Mouse (Mus musculus): Measurements from ENCODE around the gene Sec22b. TPM values are rescaled to one million over a fixed set of nuclear protein-coding genes. Genes with fewer than 3 reads are reported as not detected.

Sec22b gene
- polyA plus RNA-seq, 1 experiment from 2014 or later, result 187 TPM

GRCm38 (mm10) chr3:97888168-97888901 is 12.7 kb upstream of the Sec22b start, which contains the start of gene Pde4dip:
TSS of gene Pde4dip (minus strand) at chr3:97888707.
- DNase-seq (ENCODE audit: low spot score), result peak; percentile 44
- H3K9ac ChIP-seq (ENCODE audit: low read depth, low read length), result peak within 1 kb of the TSS; percentile 63
- H3K36me3 ChIP-seq (ENCODE audit: control insufficient read depth, insufficient read depth, low read length), result no peaks in the 10 kb centered on the region
- 1% methylated on average over 33 of the region's 44 CpGs for WGBS
- peak within 1 kb of the TSS; percentile 48 for H3K4me3 ChIP-seq (ENCODE audit: low read depth, low read length)
- 0 out of 2 replicates have a peak, but pooled peaks cover 5% of the 10 kb centered on the region for H3K4me1 ChIP-seq (ENCODE audit: control insufficient read depth, insufficient read depth, low read length)
- peaks cover 33% of the 10 kb centered on the region for H3K27me3 ChIP-seq (replicated peaks; ENCODE audit: control insufficient read depth, insufficient read depth, low read length)
- no peak within 1 kb of the TSS for H3K27ac ChIP-seq (replicated peaks; ENCODE audit: low read depth, low read length)
- peak within 1 kb of the TSS; percentile 88 for H3K4me2 ChIP-seq (ENCODE audit: low read depth, low read length)
- no peaks in the 10 kb centered on the region for H3K9me3 ChIP-seq (ENCODE audit: control insufficient read depth, low read length)
- 0 out of 2 replicates have a peak, but pooled peaks have one; percentile 44 for ATAC-seq (ENCODE audit: low read depth)

GRCm38 (mm10) chr3:97890205-97890604 is 10.8 kb upstream of the Sec22b start:
- Histone ChIP-seq H3K4me3 (ENCODE audit: low read depth, low read length) (no peak overlapping the region), H3K36me3 (ENCODE audit: control insufficient read depth, insufficient read depth, low read length) (no peaks in the 10 kb centered on the region), H3K27ac (replicated peaks; ENCODE audit: low read depth, low read length) (no peak overlapping the region), H3K9ac (ENCODE audit: low read depth, low read length) (no peak overlapping the region), H3K27me3 (replicated peaks; ENCODE audit: control insufficient read depth, insufficient read depth, low read length) (peaks cover 33% of the 10 kb centered on the region), H3K4me1 (ENCODE audit: control insufficient read depth, insufficient read depth, low read length) (0 out of 2 replicates have a peak, but pooled peaks cover 5% of the 10 kb centered on the region), H3K4me2 (ENCODE audit: low read depth, low read length) (no peak overlapping the region), H3K9me3 (ENCODE audit: control insufficient read depth, low read length) (no peaks in the 10 kb centered on the region)
- 66% methylated on average over 6 of the region's 6 CpGs for WGBS
- DNase-seq (ENCODE audit: low spot score) (no peak), ATAC-seq (ENCODE audit: low read depth) (no peak)

- DNase-seq (ENCODE audit: low spot score) (no peak), ATAC-seq (ENCODE audit: low read depth) (no peak)
- H3K4me1 ChIP-seq (ENCODE audit: control insufficient read depth, insufficient read depth, low read length), result no peaks in the 10 kb centered on the region
- no peak overlapping the region for H3K4me3 ChIP-seq (ENCODE audit: low read depth, low read length)
- no peak overlapping the region for H3K9ac ChIP-seq (ENCODE audit: low read depth, low read length)
- no peaks in the 10 kb centered on the region for H3K36me3 ChIP-seq (ENCODE audit: control insufficient read depth, insufficient read depth, low read length)
- H3K4me2 ChIP-seq (ENCODE audit: low read depth, low read length), result no peak overlapping the region
- H3K27ac ChIP-seq (replicated peaks; ENCODE audit: low read depth, low read length), result no peak overlapping the region
- no peaks in the 10 kb centered on the region for H3K9me3 ChIP-seq (ENCODE audit: control insufficient read depth, low read length)
- H3K27me3 ChIP-seq (replicated peaks; ENCODE audit: control insufficient read depth, insufficient read depth, low read length), result peaks cover 12% of the 10 kb centered on the region
- WGBS, result 46% methylated on average over 6 of the region's 6 CpGs
Observed at GRCm38 (mm10) chr3:97894695-97895094, 6.3 kb upstream of the Sec22b start.

GRCm38 (mm10) chr3:97898381-97898780 is 2.6 kb upstream of the Sec22b start:
- DNase-seq (ENCODE audit: low spot score), result no peak
- no peaks in the 10 kb centered on the region for H3K9me3 ChIP-seq (ENCODE audit: control insufficient read depth, low read length)
- no peak for ATAC-seq (ENCODE audit: low read depth)
- H3K4me2 ChIP-seq (ENCODE audit: low read depth, low read length), result no peak overlapping the region
- no peaks in the 10 kb centered on the region for H3K36me3 ChIP-seq (ENCODE audit: control insufficient read depth, insufficient read depth, low read length)
- no peak overlapping the region for H3K4me3 ChIP-seq (ENCODE audit: low read depth, low read length)
- H3K27me3 ChIP-seq (replicated peaks; ENCODE audit: control insufficient read depth, insufficient read depth, low read length), result no peaks in the 10 kb centered on the region
- 23% methylated on average over 3 of the region's 3 CpGs for WGBS
- H3K9ac ChIP-seq (ENCODE audit: low read depth, low read length), result no peak overlapping the region
- peaks cover 15% of the 10 kb centered on the region for H3K4me1 ChIP-seq (ENCODE audit: control insufficient read depth, insufficient read depth, low read length)
- H3K27ac ChIP-seq (replicated peaks; ENCODE audit: low read depth, low read length), result no peak overlapping the region

GRCm38 (mm10) chr3:97901586-97901985 is 596 bp downstream of the Sec22b start:
- Histone ChIP-seq H3K36me3 (ENCODE audit: control insufficient read depth, insufficient read depth, low read length) (no peaks in the 10 kb centered on the region), H3K4me1 (ENCODE audit: control insufficient read depth, insufficient read depth, low read length) (peaks cover 18% of the 10 kb centered on the region), H3K27ac (replicated peaks; ENCODE audit: low read depth, low read length) (peak overlapping the region; percentile 65), H3K27me3 (replicated peaks; ENCODE audit: control insufficient read depth, insufficient read depth, low read length) (no peaks in the 10 kb centered on the region), H3K9me3 (ENCODE audit: control insufficient read depth, low read length) (no peaks in the 10 kb centered on the region), H3K9ac (ENCODE audit: low read depth, low read length) (peak overlapping the region; percentile 97), H3K4me3 (ENCODE audit: low read depth, low read length) (peak overlapping the region; percentile 90), H3K4me2 (ENCODE audit: low read depth, low read length) (peak overlapping the region; percentile 77)
- DNase-seq (ENCODE audit: low spot score) (no peak), ATAC-seq (ENCODE audit: low read depth) (no peak)
- 19% methylated on average over 5 of the region's 5 CpGs for WGBS

- Histone ChIP-seq H3K27ac (replicated peaks; ENCODE audit: low read depth, low read length) (no peak overlapping the region), H3K4me1 (ENCODE audit: control insufficient read depth, insufficient read depth, low read length) (no peaks in the 10 kb centered on the region), H3K36me3 (ENCODE audit: control insufficient read depth, insufficient read depth, low read length) (peaks cover 40% of the 10 kb centered on the region), H3K9ac (ENCODE audit: low read depth, low read length) (no peak overlapping the region), H3K9me3 (ENCODE audit: control insufficient read depth, low read length) (no peaks in the 10 kb centered on the region), H3K4me2 (ENCODE audit: low read depth, low read length) (no peak overlapping the region), H3K4me3 (ENCODE audit: low read depth, low read length) (no peak overlapping the region), H3K27me3 (replicated peaks; ENCODE audit: control insufficient read depth, insufficient read depth, low read length) (no peaks in the 10 kb centered on the region)
- DNase-seq (ENCODE audit: low spot score) (no peak), ATAC-seq (ENCODE audit: low read depth) (no peak)
- 86% methylated on average over 2 of the region's 2 CpGs for WGBS
Observed at GRCm38 (mm10) chr3:97909737-97910136, 8.7 kb downstream of the Sec22b start.

- ATAC-seq (ENCODE audit: low read depth), result no peak
Observed at GRCm38 (mm10) chr3:97911093-97911492, 10.1 kb downstream of the Sec22b start.

GRCm38 (mm10) chr3:97915081-97915480 is 14.1 kb downstream of the Sec22b start:
- 66% methylated on average over 4 of the region's 4 CpGs for WGBS
- H3K9ac ChIP-seq (ENCODE audit: low read depth, low read length), result no peak overlapping the region
- H3K4me1 ChIP-seq (ENCODE audit: control insufficient read depth, insufficient read depth, low read length), result no peaks in the 10 kb centered on the region
- no peaks in the 10 kb centered on the region for H3K27me3 ChIP-seq (replicated peaks; ENCODE audit: control insufficient read depth, insufficient read depth, low read length)
- ATAC-seq (ENCODE audit: low read depth) (no peak), DNase-seq (ENCODE audit: low spot score) (no peak)
- H3K4me3 ChIP-seq (ENCODE audit: low read depth, low read length), result no peak overlapping the region
- peaks cover 71% of the 10 kb centered on the region for H3K36me3 ChIP-seq (ENCODE audit: control insufficient read depth, insufficient read depth, low read length)
- H3K27ac ChIP-seq (replicated peaks; ENCODE audit: low read depth, low read length), result no peak overlapping the region
- no peak overlapping the region for H3K4me2 ChIP-seq (ENCODE audit: low read depth, low read length)
- no peaks in the 10 kb centered on the region for H3K9me3 ChIP-seq (ENCODE audit: control insufficient read depth, low read length)

More at GRCm38 (mm10) chr3:97911093-97911492, 10.1 kb downstream of the Sec22b start:
- Histone ChIP-seq H3K9me3 (ENCODE audit: control insufficient read depth, low read length) (no peaks in the 10 kb centered on the region), H3K4me3 (ENCODE audit: low read depth, low read length) (no peak overlapping the region), H3K27me3 (replicated peaks; ENCODE audit: control insufficient read depth, insufficient read depth, low read length) (no peaks in the 10 kb centered on the region), H3K27ac (replicated peaks; ENCODE audit: low read depth, low read length) (no peak overlapping the region), H3K4me1 (ENCODE audit: control insufficient read depth, insufficient read depth, low read length) (no peaks in the 10 kb centered on the region), H3K4me2 (ENCODE audit: low read depth, low read length) (no peak overlapping the region), H3K36me3 (ENCODE audit: control insufficient read depth, insufficient read depth, low read length) (peaks cover 53% of the 10 kb centered on the region), H3K9ac (ENCODE audit: low read depth, low read length) (no peak overlapping the region)
- WGBS, result 86% methylated on average over 7 of the region's 7 CpGs
- DNase-seq (ENCODE audit: low spot score), result no peak

Data from embryonic facial prominence, embryonic 14.5 days (tissue).